Mouse (Mus musculus): Measurements from ENCODE around the gene Gm6880. TPM values are rescaled to one million over a fixed set of nuclear protein-coding genes. Genes with fewer than 3 reads are reported as not detected.

The Gm6880 gene
- not detected in 2 replicates for polyA plus RNA-seq (2012; rRNA removed)

GRCm38 (mm10) chrX:74481349-74481885 lies at the start of gene Gm6880:
Gene Gm6880, minus strand, starts transcription at chrX:74481399.

Other genes starting within 250 kb of the Gm6880 start
- 985 and 1,044 TPM in 2 replicates for gene Flna, start 231.6 kb downstream of the Gm6880 start, polyA plus RNA-seq (2012; rRNA removed)
- 48.3 and 63.7 TPM in 2 replicates for gene Emd, start 226.7 kb downstream of the Gm6880 start, polyA plus RNA-seq (2012; rRNA removed)
- 1,225 and 1,400 TPM in 2 replicates for gene Rpl10, start 210.6 kb downstream of the Gm6880 start, polyA plus RNA-seq (2012; rRNA removed)
- 121 and 127 TPM in 2 replicates for gene Taz, start 199.5 kb downstream of the Gm6880 start, polyA plus RNA-seq (2012; rRNA removed)
- 18.3 and 18.9 TPM in 2 replicates for gene Dnase1l1, start 199.1 kb downstream of the Gm6880 start, polyA plus RNA-seq (2012; rRNA removed)
- 324 and 365 TPM in 2 replicates for gene Atp6ap1, start 184.3 kb downstream of the Gm6880 start, polyA plus RNA-seq (2012; rRNA removed)
- gene Gdi1, start 176.4 kb downstream of the Gm6880 start, polyA plus RNA-seq (2012; rRNA removed), result 94.5 and 119 TPM in 2 replicates
- gene Fam50a, start 168.4 kb downstream of the Gm6880 start, polyA plus RNA-seq (2012; rRNA removed), result 11.6 and 17.5 TPM in 2 replicates
- 13.9 and 16.8 TPM in 2 replicates for gene Plxna3, start 152.3 kb downstream of the Gm6880 start, polyA plus RNA-seq (2012; rRNA removed)
- gene Lage3, start 127.8 kb downstream of the Gm6880 start, polyA plus RNA-seq (2012; rRNA removed), result 35.5 and 37.4 TPM in 2 replicates
- gene Ubl4a, start 108.2 kb downstream of the Gm6880 start, polyA plus RNA-seq (2012; rRNA removed), result 38.4 and 49.9 TPM in 2 replicates
- 19.5 and 23.5 TPM in 2 replicates for gene Slc10a3, start 108.0 kb downstream of the Gm6880 start, polyA plus RNA-seq (2012; rRNA removed)
- 50.3 and 57.9 TPM in 2 replicates for gene Fam3a, start 88.1 kb downstream of the Gm6880 start, polyA plus RNA-seq (2012; rRNA removed)
- gene Ikbkg, start 88.1 kb downstream of the Gm6880 start, polyA plus RNA-seq (2012; rRNA removed), result 11.9 and 17.9 TPM in 2 replicates
- gene G6pdx, start 52.2 kb downstream of the Gm6880 start, polyA plus RNA-seq (2012; rRNA removed), result 25.1 and 31.0 TPM in 2 replicates
- not detected in 2 replicates for gene Olfr1326-ps1, start 93.5 kb upstream of the Gm6880 start, polyA plus RNA-seq (2012; rRNA removed)
- not detected in 2 replicates for gene Olfr1325, start 111.3 kb upstream of the Gm6880 start, polyA plus RNA-seq (2012; rRNA removed)
- 0.05 TPM in 1 of 2 replicates, not detected in the other for gene Gm5640, start 164.2 kb upstream of the Gm6880 start, polyA plus RNA-seq (2012; rRNA removed)

Measured in colon, adult 2 months (tissue).